Mouse (Mus musculus) myocyte (in vitro differentiated cells): ENCODE measurements around the gene Naa15. TPM values are rescaled to one million over a fixed set of nuclear protein-coding genes. Genes with fewer than 3 reads are reported as not detected.

Source experiments
- H3K27me3 ChIP-seq: one replicate; pipeline ENCODE4 v1.6.1; 2011; ENCODE audit not compliant: control insufficient read depth, insufficient read depth, insufficient read length
- H3K36me3 ChIP-seq: one replicate; pipeline ENCODE4 v1.6.1; 2011; ENCODE audit not compliant: control insufficient read depth, insufficient read depth
- H3K4me2 ChIP-seq: one replicate; pipeline ENCODE4 v1.6.1; 2011; ENCODE audit warnings: low read depth, control low read depth
- H3K4me3 ChIP-seq: one replicate; pipeline ENCODE4 v1.5.1; 2011; ENCODE audit warnings: mild to moderate bottlenecking, control low read depth, moderate library complexity
- H3K79me2 ChIP-seq: one replicate; pipeline ENCODE4 v1.6.1; 2011; ENCODE audit not compliant: control insufficient read depth, insufficient read depth
- H3ac ChIP-seq: one replicate; pipeline ENCODE4 v1.6.1; 2011; ENCODE audit not compliant: control insufficient read depth, insufficient read length
- CEBPB ChIP-seq: IDR thresholded peaks from 2 replicates; pipeline ENCODE4 v1.6.1; 2011; ENCODE audit warnings: mild to moderate bottlenecking, moderate library complexity; ENCODE audit not compliant: poor library complexity, insufficient read depth, severe bottlenecking
- E2F4 ChIP-seq: IDR thresholded peaks from one replicate; pipeline ENCODE4 v1.6.1; 2011; ENCODE audit warnings: mild to moderate bottlenecking, control low read depth, moderate library complexity; ENCODE audit not compliant: insufficient read depth
- MAX ChIP-seq: IDR thresholded peaks from one replicate; pipeline ENCODE4 v1.6.1; 2011; ENCODE audit warnings: low read depth, mild to moderate bottlenecking, control low read depth
- MYOD1 ChIP-seq, 3 experiments: IDR thresholded peaks; one replicate each; pipeline ENCODE4 v1.6.1; 2011; ENCODE audit warnings: control low read depth in 2 of 3, low read depth in 2 of 3, mild to moderate bottlenecking in 2 of 3, moderate library complexity in 1 of 3; ENCODE audit not compliant: insufficient read length in 2 of 3, control insufficient read depth in 1 of 3
- MYOG ChIP-seq, 3 experiments: IDR thresholded peaks; one replicate each; pipeline ENCODE4 v1.6.1; 2011; ENCODE audit warnings: control low read depth in 2 of 3, low read depth in 2 of 3, mild to moderate bottlenecking in 2 of 3; ENCODE audit not compliant: insufficient read length in 2 of 3, control insufficient read depth in 1 of 3, insufficient read depth in 1 of 3
- POLR2A ChIP-seq: IDR thresholded peaks from one replicate; pipeline ENCODE4 v1.6.1; 2011; ENCODE audit warnings: low read depth, mild to moderate bottlenecking, control low read depth, moderate library complexity; ENCODE audit not compliant: insufficient read length
- POLR2AphosphoS2 ChIP-seq: IDR thresholded peaks from one replicate; pipeline ENCODE4 v1.6.1; 2011; ENCODE audit warnings: low read depth, control low read depth; ENCODE audit not compliant: insufficient read length
- REST ChIP-seq: IDR thresholded peaks from one replicate; pipeline ENCODE4 v1.6.1; 2011; ENCODE audit warnings: mild to moderate bottlenecking, control low read depth, moderate library complexity; ENCODE audit not compliant: insufficient read depth, insufficient read length
- SRF ChIP-seq: IDR thresholded peaks from one replicate; pipeline ENCODE4 v1.6.1; 2011; ENCODE audit warnings: low read depth; ENCODE audit not compliant: control insufficient read depth, insufficient read length
- TCF12 ChIP-seq: IDR thresholded peaks from one replicate; pipeline ENCODE4 v1.6.1; 2011; ENCODE audit warnings: mild to moderate bottlenecking, control low read depth; ENCODE audit not compliant: poor library complexity, insufficient read depth, severe bottlenecking
- TCF3 ChIP-seq: IDR thresholded peaks from one replicate; pipeline ENCODE4 v1.6.1; 2011; ENCODE audit warnings: low read depth, control low read depth; ENCODE audit not compliant: insufficient read length
- USF1 ChIP-seq: IDR thresholded peaks from one replicate; pipeline ENCODE4 v1.6.1; 2011; ENCODE audit warnings: low read depth, mild to moderate bottlenecking, control low read depth, moderate library complexity
- polyA plus RNA-seq: library from polyadenylated mRNA; unstranded; fragments of >200 nt; fragmentation: generic; extraction: Trizol; gene quantifications from one replicate; pipeline ENCODE4 v1.2.1, GENCODE M21; 2012; ENCODE audit warnings: missing spikeins

Gene Naa15
- polyA plus RNA-seq, 1 experiment = 8.4 TPM

DNA sequence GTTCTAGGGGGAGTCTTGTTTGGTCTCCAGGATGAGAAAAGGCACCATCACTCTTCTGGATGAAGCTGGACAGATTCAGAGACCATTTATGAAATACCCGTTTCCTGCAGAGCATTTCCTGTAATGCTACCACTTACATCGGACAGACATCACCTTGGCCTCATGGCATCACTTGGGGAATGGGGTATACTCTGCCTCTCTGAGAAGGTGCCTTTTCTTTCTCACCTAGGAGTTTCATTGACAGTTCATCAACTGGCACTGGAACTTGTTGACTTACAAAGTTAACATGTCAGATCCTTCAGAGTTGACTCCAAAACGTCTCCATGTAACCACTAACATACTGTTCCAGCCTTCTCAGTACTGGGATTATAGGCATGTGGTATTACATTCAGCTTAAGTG is 67.8 kb downstream of the Naa15 start:
- H3K4me3 ChIP-seq = peak overlapping the region; percentile 79
- H3K4me2 ChIP-seq = peak overlapping the region; percentile 88
- H3K79me2 ChIP-seq = peaks cover 28% of the 10 kb centered on the region
- no peaks in the 10 kb centered on the region for H3K27me3 ChIP-seq
- H3K36me3 ChIP-seq = no peaks in the 10 kb centered on the region
- H3ac ChIP-seq = peak overlapping the region; percentile 49
- TF ChIP-seq REST = no peak
- TF ChIP-seq TCF12 = no peak
- no peak for TF ChIP-seq USF1
- TF ChIP-seq POLR2AphosphoS2 = no peak
- no peak for TF ChIP-seq E2F4
- TF ChIP-seq SRF = no peak
- TF ChIP-seq POLR2A = no peak
- no peak for TF ChIP-seq CEBPB
- no peak for TF ChIP-seq MYOD1 (IDR thresholded peaks at IDR 0.05; ENCODE audit: control insufficient read depth in 1 of 3, insufficient read length in 2 of 3, low read depth in 2 of 3)
- no peak for TF ChIP-seq MYOG (IDR thresholded peaks at IDR 0.05; ENCODE audit: control insufficient read depth in 1 of 3, insufficient read depth in 1 of 3, insufficient read length in 2 of 3, low read depth in 2 of 3)
- no peak for TF ChIP-seq TCF3
- no peak for TF ChIP-seq MAX

DNA sequence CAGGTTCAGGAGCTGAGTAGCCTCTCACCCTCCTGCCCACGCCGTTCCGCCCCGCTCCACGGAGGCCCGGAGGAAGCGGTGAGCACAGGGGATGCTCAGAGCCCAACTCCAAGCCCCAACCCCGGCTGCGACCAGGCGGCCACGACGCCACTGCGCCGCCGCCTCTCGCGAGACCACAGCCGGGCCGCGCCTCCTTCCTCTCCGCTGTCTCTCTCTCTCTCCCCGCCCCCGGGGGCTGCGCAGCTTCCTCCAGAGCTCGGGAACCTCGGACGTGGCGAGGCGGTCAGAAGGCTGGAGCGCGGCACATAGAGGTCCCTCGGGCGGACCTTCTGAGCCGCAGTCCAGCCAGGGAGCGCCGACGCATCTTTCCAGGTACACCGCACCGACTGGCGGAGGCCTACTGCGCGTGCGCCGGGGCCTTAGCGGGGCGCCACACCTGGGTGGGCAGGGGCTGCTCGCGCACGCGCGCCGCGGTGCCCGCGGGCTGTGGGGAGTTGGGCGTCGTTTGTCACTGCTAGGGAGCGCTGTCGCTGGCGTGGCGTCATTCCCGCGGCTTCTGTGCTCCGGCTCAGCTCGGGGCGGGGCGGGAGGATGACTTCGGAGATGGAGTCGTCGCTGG is 68.9 kb downstream of the Naa15 start, which contains the start of gene Rab33b:
TSS of gene Rab33b (plus strand) at position 180 of the 619 bp plus-strand sequence.
- Histone ChIP-seq H3K79me2 (peaks cover 37% of the 10 kb centered on the region), H3K4me3 (peak within 1 kb of the TSS; percentile 79), H3K36me3 (no peaks in the 10 kb centered on the region), H3K27me3 (no peaks in the 10 kb centered on the region), H3ac (peak within 1 kb of the TSS; percentile 49), H3K4me2 (peak within 1 kb of the TSS; percentile 88)
- TF ChIP-seq MYOD1 (IDR thresholded peaks at IDR 0.05; ENCODE audit: control insufficient read depth in 1 of 3, insufficient read length in 2 of 3, low read depth in 2 of 3) (peak in 2 of 3 experiments; percentile 6 to 29), USF1 (no peak), REST (no peak), E2F4 (no peak), POLR2A (peak; percentile 86), MAX (no peak), TCF12 (no peak), SRF (no peak), TCF3 (no peak), MYOG (IDR thresholded peaks at IDR 0.05; ENCODE audit: control insufficient read depth in 1 of 3, insufficient read depth in 1 of 3, insufficient read length in 2 of 3, low read depth in 2 of 3) (peak in 2 of 3 experiments; percentile 33 to 51), CEBPB (no peak), POLR2AphosphoS2 (peak; percentile 95)

DNA sequence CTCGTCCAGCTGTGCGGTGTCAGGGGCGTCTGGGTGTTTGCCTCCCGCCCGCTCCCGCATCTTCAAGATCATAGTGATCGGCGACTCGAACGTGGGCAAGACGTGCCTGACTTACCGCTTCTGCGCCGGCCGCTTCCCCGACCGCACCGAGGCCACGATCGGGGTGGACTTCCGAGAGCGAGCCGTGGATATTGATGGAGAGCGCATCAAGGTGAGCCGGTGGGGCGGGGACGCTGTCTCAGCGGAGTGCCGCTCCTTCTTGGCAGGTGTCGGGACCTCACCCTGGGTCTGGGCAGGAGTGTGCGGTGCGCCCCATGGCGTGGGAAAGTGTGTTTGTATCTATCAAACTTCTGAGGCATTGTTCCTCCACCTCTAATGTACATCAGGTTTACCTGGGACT is 69.4 kb downstream of the Naa15 start:
- peak overlapping the region; percentile 86 for H3K4me2 ChIP-seq
- no peaks in the 10 kb centered on the region for H3K27me3 ChIP-seq
- H3K36me3 ChIP-seq = no peaks in the 10 kb centered on the region
- H3K79me2 ChIP-seq = peaks cover 41% of the 10 kb centered on the region
- H3K4me3 ChIP-seq = peak overlapping the region; percentile 79
- TF ChIP-seq USF1 = no peak
- TF ChIP-seq POLR2AphosphoS2 = no peak
- no peak for TF ChIP-seq SRF
- no peak for TF ChIP-seq CEBPB
- TF ChIP-seq MAX = no peak
- TF ChIP-seq MYOD1 (IDR thresholded peaks at IDR 0.05; ENCODE audit: control insufficient read depth in 1 of 3, insufficient read length in 2 of 3, low read depth in 2 of 3) = no peak
- TF ChIP-seq E2F4 = no peak
- TF ChIP-seq POLR2A = no peak
- TF ChIP-seq MYOG (IDR thresholded peaks at IDR 0.05; ENCODE audit: control insufficient read depth in 1 of 3, insufficient read depth in 1 of 3, insufficient read length in 2 of 3, low read depth in 2 of 3) = no peak
- no peak for TF ChIP-seq TCF3
- TF ChIP-seq TCF12 = no peak
- TF ChIP-seq REST = no peak
- H3ac ChIP-seq = peak overlapping the region; percentile 49

DNA sequence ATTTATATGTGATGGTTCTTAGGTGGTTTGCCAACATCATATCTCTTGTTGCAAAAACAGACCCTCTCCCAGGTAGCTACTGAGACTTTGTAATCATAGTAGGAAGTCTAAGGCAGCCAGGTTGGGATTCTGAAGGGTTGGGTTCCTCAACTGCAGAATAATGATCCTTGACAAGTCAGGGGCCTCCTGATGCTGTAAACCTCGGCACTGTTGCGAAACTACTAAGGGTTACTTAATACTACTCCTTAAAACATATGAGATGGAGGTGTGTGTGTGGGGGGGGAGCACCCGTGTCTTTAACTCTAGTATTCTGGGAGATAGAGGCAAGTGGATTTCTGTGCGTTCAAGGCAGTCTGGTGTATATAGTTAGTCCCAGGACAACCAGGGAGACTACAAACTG is 70.4 kb downstream of the Naa15 start:
- TF ChIP-seq MYOG (IDR thresholded peaks at IDR 0.05; ENCODE audit: control insufficient read depth in 1 of 3, insufficient read depth in 1 of 3, insufficient read length in 2 of 3, low read depth in 2 of 3) (no peak), CEBPB (peak; percentile 64)
- peak overlapping the region; percentile 79 for H3K4me3 ChIP-seq
- H3K36me3 ChIP-seq = no peaks in the 10 kb centered on the region
- peaks cover 46% of the 10 kb centered on the region for H3K79me2 ChIP-seq
- H3ac ChIP-seq = no peak overlapping the region
- peak overlapping the region; percentile 86 for H3K4me2 ChIP-seq
- no peaks in the 10 kb centered on the region for H3K27me3 ChIP-seq
